Mouse (Mus musculus): Measurements from ENCODE around the gene Hmgb2.

- TF ChIP-seq POLR2A (IDR thresholded peaks at IDR 0.05; ENCODE audit: control insufficient read depth, low read depth, low read length) (no peak), CTCF (IDR thresholded peaks at IDR 0.05; ENCODE audit: control insufficient read depth, insufficient read depth, insufficient replicate concordance, low read depth, low read length) (no peak)
Observed at GRCm38 (mm10) chr8:57473751-57474150, 38.0 kb upstream of the Hmgb2 start.
